Mouse (Mus musculus): ENCODE measurements around the gene Urb1.

DNA sequence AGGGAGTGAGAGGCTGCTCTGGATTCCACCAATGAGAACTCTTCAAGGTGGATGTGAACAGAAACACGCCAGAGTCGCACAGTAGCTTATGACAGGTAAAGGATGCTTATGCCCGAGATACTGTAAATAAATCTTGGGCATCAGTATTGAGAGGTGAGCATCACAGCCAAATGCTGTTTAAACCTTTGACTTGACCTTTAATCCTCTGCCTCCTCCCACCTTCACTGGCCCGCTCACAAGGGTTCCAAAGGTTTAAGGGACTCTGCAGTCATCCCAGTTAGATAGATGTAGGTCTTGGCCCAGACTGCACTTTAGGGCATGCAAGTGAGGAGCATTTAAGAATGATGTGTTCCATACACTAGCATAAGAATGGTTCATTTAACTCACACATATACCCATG lies 48.0 kb upstream of the Urb1 start:
- no peak for TF ChIP-seq POLR2A (IDR thresholded peaks at IDR 0.05; ENCODE audit: low read depth, low read length)
- TF ChIP-seq CTCF (conservative IDR thresholded peaks at IDR 0.05; ENCODE audit: insufficient read depth, insufficient read length, low read depth, low read length): no peak

Measured in kidney, adult 2 months (tissue).